Mouse (Mus musculus): ENCODE data around the gene Gp5. TPM values are rescaled to one million over a fixed set of nuclear protein-coding genes. Genes with fewer than 3 reads are reported as not detected.
"Not testable (repeated sequence)": the region's sequence is repeated elsewhere in the genome, so short reads cannot be mapped to it uniquely, and the experiment has no call there.

Gene Gp5
- 3.0 and 5.4 TPM in 2 replicates for polyA plus RNA-seq (2016; fragmentation: Nextera tagmentation; extraction: Ambion mirVana)

- no peak for DNase-seq (ENCODE audit: low spot score)
- H3K4me3 ChIP-seq, result peak within 1 kb of the TSS; percentile 71
- peaks cover 21% of the 10 kb centered on the region for H3K4me1 ChIP-seq
- H3K27me3 ChIP-seq (ENCODE audit: insufficient read depth, poor library complexity, severe bottlenecking), result peaks cover 63% of the 10 kb centered on the region
- H3K9me3 ChIP-seq, result no peaks in the 10 kb centered on the region
- H3K27ac ChIP-seq, result no peak within 1 kb of the TSS
- H3K36me3 ChIP-seq, result peaks cover 10% of the 10 kb centered on the region
Measured at GRCm38 (mm10) chr16:30310647-30311046, at the start of gene Gp5. Gene Gp5 (minus strand): TSS chr16:30310779.

GRCm38 (mm10) chr16:30353489-30353888, 42.9 kb upstream of the Gp5 start:
- H3K4me1 ChIP-seq; DNase-seq (ENCODE audit: low spot score); H3K4me3 ChIP-seq; H3K9me3 ChIP-seq; H3K27ac ChIP-seq; H3K27me3 ChIP-seq (ENCODE audit: insufficient read depth, poor library complexity, severe bottlenecking): not testable (repeated sequence)
- H3K36me3 ChIP-seq, result peaks cover 51% of the 10 kb centered on the region
- 96% methylated on average over 11 of the region's 11 CpGs for WGBS

DNA sequence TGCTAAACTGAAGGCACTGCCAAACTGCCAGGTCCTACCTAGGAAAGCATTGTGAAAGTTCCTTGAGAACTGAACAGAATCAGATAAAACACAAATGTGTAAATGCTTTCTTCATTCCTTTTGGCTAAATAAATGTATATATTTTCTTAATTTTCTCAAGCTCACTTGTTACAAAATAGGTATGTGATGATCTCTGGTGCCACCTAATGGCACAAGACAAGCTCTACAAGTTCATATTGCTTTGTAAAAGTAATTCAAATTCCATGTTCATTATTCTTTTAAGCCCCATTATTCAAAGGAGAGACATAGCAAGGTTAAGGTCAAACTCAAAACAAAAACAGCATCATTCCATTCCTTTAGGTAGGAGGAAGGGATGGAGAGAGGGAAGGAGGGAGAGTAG, 3.7 kb upstream of the Gp5 start:
- H3K9me3 ChIP-seq, result no peaks in the 10 kb centered on the region
- DNase-seq (ENCODE audit: low spot score), result no peak
- peaks cover 6% of the 10 kb centered on the region for H3K4me1 ChIP-seq
- H3K4me3 ChIP-seq, result no peak overlapping the region
- peaks cover 29% of the 10 kb centered on the region for H3K27me3 ChIP-seq (ENCODE audit: insufficient read depth, poor library complexity, severe bottlenecking)
- H3K36me3 ChIP-seq, result peaks cover 11% of the 10 kb centered on the region
- H3K27ac ChIP-seq, result no peak overlapping the region

DNA sequence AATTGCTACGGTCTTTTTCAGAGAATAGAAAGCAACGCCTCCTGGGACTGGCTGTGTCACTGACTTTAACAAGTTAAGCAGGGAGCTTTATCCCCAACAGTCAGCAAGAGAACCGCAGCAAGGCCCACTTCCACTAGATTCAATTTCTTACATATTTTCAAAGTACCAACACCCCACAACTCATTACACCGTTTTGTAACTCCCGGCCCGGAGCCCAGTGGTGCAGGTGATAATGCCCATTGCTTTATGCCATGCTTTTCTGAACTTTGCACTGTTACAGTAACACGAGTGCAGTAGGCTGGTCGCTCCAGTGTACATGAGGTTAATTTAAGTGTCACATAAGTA, 436 bp downstream of the Gp5 start:
- Histone ChIP-seq H3K27ac (no peak overlapping the region), H3K36me3 (peaks cover 7% of the 10 kb centered on the region), H3K9me3 (no peaks in the 10 kb centered on the region), H3K4me1 (peaks cover 21% of the 10 kb centered on the region), H3K4me3 (no peak overlapping the region), H3K27me3 (ENCODE audit: insufficient read depth, poor library complexity, severe bottlenecking) (peaks cover 63% of the 10 kb centered on the region)
- WGBS, result 59% methylated on average over 8 of the region's 8 CpGs
- no peak for DNase-seq (ENCODE audit: low spot score)

DNA sequence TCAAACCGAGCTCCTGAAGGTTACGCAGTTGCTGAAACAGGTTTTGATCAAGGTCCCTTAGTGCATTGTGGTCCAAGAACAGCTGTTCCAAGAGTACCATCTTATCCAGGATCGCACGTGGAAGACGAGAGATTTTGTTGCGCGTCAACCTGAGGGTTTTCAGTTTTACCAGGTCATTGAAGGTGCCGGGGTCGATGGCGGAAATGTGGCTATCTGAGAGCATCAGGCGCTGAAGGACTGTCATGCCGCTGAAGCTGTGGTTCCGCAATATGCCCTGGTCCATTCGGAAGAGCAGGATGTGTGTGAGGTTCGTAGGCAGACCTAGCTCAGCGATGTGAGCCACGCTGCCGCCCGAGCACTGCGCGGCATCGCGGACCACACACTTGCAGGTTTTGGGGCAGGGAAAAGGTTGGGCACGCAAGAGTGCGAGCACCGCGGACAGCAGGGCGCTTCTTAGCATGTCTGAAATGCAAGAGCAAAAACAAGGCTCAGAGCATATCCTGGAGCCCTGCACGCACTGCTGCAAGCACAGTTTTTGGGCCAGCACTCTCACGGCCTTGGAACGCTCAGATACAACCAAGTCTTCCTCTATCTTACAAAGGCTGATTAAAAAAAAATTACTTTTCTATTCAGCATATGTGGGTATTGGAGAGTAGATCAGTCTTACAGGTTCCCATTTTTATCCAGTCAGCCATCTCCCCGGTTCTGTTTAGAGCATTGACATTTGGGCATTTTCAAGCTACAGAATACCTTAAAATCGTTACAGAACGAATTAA, 996 bp downstream of the Gp5 start:
- Histone ChIP-seq H3K27ac (no peak overlapping the region), H3K36me3 (peaks cover 4% of the 10 kb centered on the region), H3K4me1 (peaks cover 21% of the 10 kb centered on the region), H3K9me3 (no peaks in the 10 kb centered on the region), H3K27me3 (ENCODE audit: insufficient read depth, poor library complexity, severe bottlenecking) (peaks cover 66% of the 10 kb centered on the region), H3K4me3 (peak overlapping the region; percentile 71)
- no peak for DNase-seq (ENCODE audit: low spot score)
- 5% methylated on average over 34 of the region's 34 CpGs for WGBS

GRCm38 (mm10) chr16:30308616-30309394, 1.8 kb downstream of the Gp5 start:
- Histone ChIP-seq H3K27me3 (ENCODE audit: insufficient read depth, poor library complexity, severe bottlenecking) (peaks cover 74% of the 10 kb centered on the region), H3K27ac (peak overlapping the region; percentile 65; the same call in 1 of the 2 replicates), H3K4me3 (peak overlapping the region; percentile 71), H3K4me1 (peaks cover 21% of the 10 kb centered on the region), H3K36me3 (peaks cover 3% of the 10 kb centered on the region; the same call in 1 of the 2 replicates), H3K9me3 (no peaks in the 10 kb centered on the region)
- under 1% methylated on average over 72 of the region's 72 CpGs for WGBS
- DNase-seq (ENCODE audit: low spot score), result no peak

DNA sequence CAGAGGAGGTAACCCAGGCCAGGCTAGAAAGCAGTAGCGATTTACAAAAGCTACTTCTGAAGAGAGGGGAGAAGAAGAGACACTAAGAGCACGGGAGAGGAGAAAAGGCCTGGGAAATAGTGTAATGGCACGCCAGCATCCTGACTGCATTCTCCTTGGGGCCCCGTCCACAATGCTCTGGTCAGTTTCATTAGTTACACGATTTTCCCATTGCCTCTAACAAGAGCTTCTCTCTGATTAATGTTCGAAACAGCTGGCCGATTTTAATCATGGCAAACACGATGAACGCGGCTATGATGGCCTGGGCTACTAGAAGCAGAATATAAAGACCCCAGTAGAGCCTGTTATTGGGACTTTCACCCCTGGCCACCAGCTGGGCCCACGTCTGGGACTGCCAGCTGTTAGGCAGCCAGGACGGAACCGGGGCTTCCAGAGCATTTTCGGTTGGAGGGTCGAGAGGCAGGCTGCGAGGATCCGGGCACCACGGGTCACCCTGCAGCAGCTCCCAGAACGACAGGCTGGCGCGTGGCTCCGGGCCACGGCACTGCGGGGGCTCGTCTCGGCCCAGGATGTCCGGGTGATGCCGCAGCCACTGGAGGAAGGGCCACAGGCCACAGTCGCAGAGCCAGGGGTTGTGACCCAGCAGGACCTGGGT, 2.5 kb downstream of the Gp5 start:
- H3K27me3 ChIP-seq (ENCODE audit: insufficient read depth, poor library complexity, severe bottlenecking), result peaks cover 81% of the 10 kb centered on the region
- H3K4me3 ChIP-seq, result peak overlapping the region; percentile 71
- peaks cover 21% of the 10 kb centered on the region for H3K4me1 ChIP-seq
- peaks cover 3% of the 10 kb centered on the region; the same call in 1 of the 2 replicates for H3K36me3 ChIP-seq
- 14% methylated on average over 29 of the region's 29 CpGs for WGBS
- no peaks in the 10 kb centered on the region for H3K9me3 ChIP-seq
- H3K27ac ChIP-seq, result 0 out of 2 replicates have a peak overlapping the region, but pooled peaks have one; percentile 65
- peak; percentile 74 for DNase-seq (ENCODE audit: low spot score)

DNA sequence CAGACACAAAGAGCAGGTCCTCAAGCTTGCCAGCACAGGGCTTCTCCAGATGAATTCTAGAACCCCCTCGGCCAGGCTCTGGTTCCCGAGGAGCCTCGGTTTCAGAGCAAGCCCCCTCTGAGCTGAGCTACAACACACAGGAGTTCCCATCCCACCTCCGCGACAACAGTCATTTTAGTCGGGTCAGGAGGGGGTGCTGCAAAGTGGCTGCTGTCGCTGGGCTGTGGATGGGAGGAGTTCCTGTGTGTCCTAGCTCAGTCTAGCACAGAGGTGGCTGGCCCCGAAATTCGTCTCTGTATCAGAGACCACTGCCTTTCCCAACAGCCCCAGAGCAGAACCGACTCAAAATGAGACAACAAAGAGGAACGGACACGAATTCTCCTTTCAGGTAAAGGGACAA, 3.3 kb downstream of the Gp5 start:
- peak; percentile 60 for DNase-seq (ENCODE audit: low spot score)
- 46% methylated on average over 12 of the region's 12 CpGs for WGBS
- Histone ChIP-seq H3K9me3 (no peaks in the 10 kb centered on the region), H3K27ac (no peak overlapping the region), H3K36me3 (peaks cover 3% of the 10 kb centered on the region; the same call in 1 of the 2 replicates), H3K27me3 (ENCODE audit: insufficient read depth, poor library complexity, severe bottlenecking) (peaks cover 89% of the 10 kb centered on the region), H3K4me3 (no peak overlapping the region), H3K4me1 (peaks cover 21% of the 10 kb centered on the region)

DNA sequence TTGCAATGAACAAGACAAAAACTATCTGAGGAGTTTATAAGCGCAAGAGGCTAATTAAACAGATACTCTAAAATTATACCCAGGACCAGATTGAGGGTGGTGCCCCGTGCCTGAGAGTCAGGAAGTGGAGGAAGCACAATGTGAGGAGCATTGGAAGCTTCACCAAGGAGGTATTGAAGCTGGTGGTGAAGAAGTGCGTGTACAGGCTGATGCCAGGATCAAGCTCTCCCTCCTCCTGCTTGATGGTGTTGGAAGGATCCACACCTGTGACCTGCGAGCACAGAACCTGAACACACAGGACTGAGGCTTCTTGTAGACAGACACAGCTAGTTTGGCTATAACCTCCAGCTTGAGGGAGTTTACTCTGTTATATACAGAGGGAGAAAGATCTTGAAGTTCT, 4.5 kb downstream of the Gp5 start:
- no peak overlapping the region for H3K27ac ChIP-seq
- no peak overlapping the region for H3K4me3 ChIP-seq
- H3K4me1 ChIP-seq, result peaks cover 21% of the 10 kb centered on the region
- WGBS, result 83% methylated on average over 4 of the region's 4 CpGs
- H3K9me3 ChIP-seq, result no peaks in the 10 kb centered on the region
- peaks cover 77% of the 10 kb centered on the region for H3K27me3 ChIP-seq (ENCODE audit: insufficient read depth, poor library complexity, severe bottlenecking)
- peak; percentile 56 for DNase-seq (ENCODE audit: low spot score)
- H3K36me3 ChIP-seq, result no peaks in the 10 kb centered on the region

- no peaks in the 10 kb centered on the region for H3K36me3 ChIP-seq
- H3K4me3 ChIP-seq, result no peak overlapping the region
- DNase-seq (ENCODE audit: low spot score), result peak; percentile 73
- H3K9me3 ChIP-seq, result no peaks in the 10 kb centered on the region
- peaks cover 59% of the 10 kb centered on the region for H3K27me3 ChIP-seq (ENCODE audit: insufficient read depth, poor library complexity, severe bottlenecking)
- H3K27ac ChIP-seq, result no peak overlapping the region
- 64% methylated on average over 5 of the region's 5 CpGs for WGBS
- peaks cover 15% of the 10 kb centered on the region for H3K4me1 ChIP-seq
Measured at GRCm38 (mm10) chr16:30304236-30304635, 6.3 kb downstream of the Gp5 start.

- 78% methylated on average over 2 of the region's 2 CpGs for WGBS
- H3K4me1 ChIP-seq, result peaks cover 7% of the 10 kb centered on the region
- H3K9me3 ChIP-seq, result no peaks in the 10 kb centered on the region
- H3K36me3 ChIP-seq, result no peaks in the 10 kb centered on the region
- no peak overlapping the region for H3K4me3 ChIP-seq
- no peak overlapping the region for H3K27ac ChIP-seq
- peaks cover 51% of the 10 kb centered on the region for H3K27me3 ChIP-seq (ENCODE audit: insufficient read depth, poor library complexity, severe bottlenecking)
- DNase-seq (ENCODE audit: low spot score), result peak; percentile 70
Measured at GRCm38 (mm10) chr16:30303411-30303810, 7.2 kb downstream of the Gp5 start.

DNA sequence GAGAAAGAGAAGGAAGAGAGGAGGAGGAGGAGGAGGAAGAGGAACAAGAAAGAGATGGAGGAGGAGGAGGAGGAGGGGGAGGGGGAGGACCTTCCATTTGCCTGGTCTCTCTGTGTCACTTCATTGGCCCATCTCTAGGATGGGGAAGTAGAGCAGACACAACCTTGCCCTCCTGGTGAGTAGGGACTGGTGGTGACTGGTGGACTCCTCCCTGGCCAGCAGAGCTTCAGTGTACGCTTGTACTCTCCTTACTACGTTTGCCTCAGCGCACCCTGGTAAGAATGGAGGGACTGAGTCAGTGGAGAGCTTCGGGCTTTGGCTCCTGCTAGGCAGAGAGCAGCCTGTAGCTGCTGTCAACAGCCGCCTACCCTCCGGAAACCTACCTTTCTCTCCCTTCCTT, 7.9 kb downstream of the Gp5 start:
- Histone ChIP-seq H3K4me3 (no peak overlapping the region), H3K9me3 (no peaks in the 10 kb centered on the region), H3K27me3 (ENCODE audit: insufficient read depth, poor library complexity, severe bottlenecking) (peaks cover 44% of the 10 kb centered on the region), H3K4me1 (no peaks in the 10 kb centered on the region), H3K27ac (no peak overlapping the region), H3K36me3 (no peaks in the 10 kb centered on the region)
- peak; percentile 63 for DNase-seq (ENCODE audit: low spot score)
- WGBS, result 81% methylated on average over 6 of the region's 6 CpGs

Data from heart, embryonic 10.5 days (tissue).